Mouse (Mus musculus): ENCODE data around the gene Kctd4.
"Not testable (repeated sequence)": the region's sequence is repeated elsewhere in the genome, so short reads cannot be mapped to it uniquely, and the experiment has no call there.

The Kctd4 gene

DNA sequence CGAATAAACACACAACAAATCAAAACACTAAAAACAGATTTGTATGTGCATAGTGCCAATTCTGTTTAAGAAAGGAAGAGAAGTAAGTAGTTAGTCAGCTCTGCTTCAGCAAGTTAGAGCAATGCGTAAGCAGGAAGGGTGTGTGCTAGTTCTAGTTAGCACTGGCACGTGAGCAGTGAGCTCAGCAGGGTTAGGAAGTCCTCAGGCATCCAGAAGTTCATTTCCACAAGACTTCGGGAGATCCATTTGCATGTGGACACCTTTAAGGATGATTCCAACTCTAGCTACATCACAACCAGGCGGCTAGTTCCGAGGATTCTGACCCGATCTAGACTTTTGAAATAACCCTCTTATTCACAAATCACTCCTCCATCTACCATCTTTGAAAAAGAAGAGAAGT is at the start of gene Kctd4:
Gene Kctd4, plus strand, starts transcription at position 244 of the 400 bp plus-strand sequence.
- DNase-seq (ENCODE audit: low read depth, low spot score): no peak

GRCm38 (mm10) chr14:75906931-75907330 is 47.9 kb upstream of the Kctd4 start:
- DNase-seq (ENCODE audit: low read depth, low spot score): no peak

- DNase-seq (ENCODE audit: low read depth, low spot score): no peak
Measured at GRCm38 (mm10) chr14:75911968-75912367, 42.8 kb upstream of the Kctd4 start.

GRCm38 (mm10) chr14:75912665-75913064 is 42.1 kb upstream of the Kctd4 start:
- DNase-seq (ENCODE audit: low read depth, low spot score): no peak

DNA sequence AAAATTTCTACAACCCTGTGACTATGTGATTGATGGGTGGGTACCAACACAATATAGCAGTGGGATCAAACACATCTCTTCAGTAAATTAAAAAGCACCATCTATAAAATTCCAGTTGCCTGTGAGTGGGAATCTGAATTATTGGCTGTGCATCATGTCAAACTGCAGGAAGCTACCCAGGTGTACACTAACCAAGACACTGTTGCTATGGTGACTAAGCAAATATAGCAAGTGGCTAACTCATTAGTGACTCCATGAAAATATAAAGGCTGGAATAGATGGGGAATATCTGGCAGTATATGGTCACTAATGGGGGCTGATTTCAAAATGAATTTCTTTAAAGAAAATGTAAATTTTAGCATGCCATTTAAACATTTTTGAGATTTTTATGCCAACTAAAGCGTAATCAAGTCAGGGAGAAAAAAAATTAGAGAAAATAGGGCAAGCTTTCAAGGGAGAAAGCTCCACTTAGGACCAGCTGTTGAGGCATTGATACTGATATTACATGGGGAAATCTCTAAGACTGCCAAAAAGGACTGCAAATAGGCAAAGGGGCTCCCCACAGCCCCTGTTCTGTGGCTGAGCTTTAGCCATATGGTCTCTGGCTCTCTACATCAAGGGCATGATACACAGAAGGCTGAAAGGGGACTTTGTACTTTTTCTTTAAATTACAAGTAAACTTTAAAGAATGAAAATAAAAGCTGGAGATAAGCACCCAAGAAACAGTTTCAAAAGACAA is 31.3 kb upstream of the Kctd4 start:
- no peak for DNase-seq (ENCODE audit: low read depth, low spot score)

GRCm38 (mm10) chr14:75929713-75930112 is 25.1 kb upstream of the Kctd4 start:
- not testable (repeated sequence) for DNase-seq (ENCODE audit: low read depth, low spot score)

DNA sequence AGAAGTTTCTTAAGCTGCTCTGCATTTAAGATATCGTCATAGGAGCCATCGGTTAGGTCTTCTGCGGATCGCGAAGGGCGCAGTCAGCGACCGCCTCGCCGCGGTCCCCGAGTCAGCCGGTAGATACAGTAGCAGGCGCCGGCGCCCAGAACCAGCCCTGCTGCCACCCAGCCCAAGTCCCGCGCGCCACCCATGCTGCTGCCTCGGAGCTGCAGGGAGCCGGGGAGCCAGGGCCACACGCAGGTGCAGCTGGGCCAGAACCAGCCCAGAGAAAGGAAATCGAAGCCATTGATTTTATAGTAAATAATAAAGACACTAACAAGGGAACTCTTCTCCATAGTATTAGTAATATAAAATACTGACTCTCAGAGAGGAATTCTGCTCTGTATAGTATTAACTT is 23.5 kb upstream of the Kctd4 start:
- no peak for DNase-seq (ENCODE audit: low read depth, low spot score)

DNA sequence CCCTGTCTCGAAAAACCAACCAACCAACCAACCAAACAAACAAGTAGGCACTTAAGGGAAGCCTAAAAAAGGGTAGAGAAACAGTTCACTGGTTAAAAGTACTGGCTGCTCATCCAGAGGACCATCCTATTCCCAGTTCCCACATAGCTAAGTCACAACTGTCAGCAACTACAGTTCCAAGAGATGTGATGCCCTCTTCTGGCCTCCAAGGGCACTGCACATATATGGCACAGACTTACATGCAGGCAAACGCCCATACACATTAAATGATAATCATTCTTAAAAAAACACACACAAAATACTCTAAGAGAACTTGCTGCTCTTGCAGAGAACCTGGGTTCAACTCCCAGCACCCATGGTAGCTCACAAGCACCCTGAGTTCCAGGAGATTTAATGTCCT is 20.4 kb upstream of the Kctd4 start:
- DNase-seq (ENCODE audit: low read depth, low spot score): no peak

- DNase-seq (ENCODE audit: low read depth, low spot score): peak; percentile 32
Measured at GRCm38 (mm10) chr14:75937714-75938113, 17.1 kb upstream of the Kctd4 start.

GRCm38 (mm10) chr14:75941500-75941899 is 13.3 kb upstream of the Kctd4 start:
- no peak for DNase-seq (ENCODE audit: low read depth, low spot score)

GRCm38 (mm10) chr14:75942365-75942764 is 12.4 kb upstream of the Kctd4 start:
- DNase-seq (ENCODE audit: low read depth, low spot score): no peak

- DNase-seq (ENCODE audit: low read depth, low spot score): no peak
Measured at GRCm38 (mm10) chr14:75947674-75948073, 7.1 kb upstream of the Kctd4 start.

GRCm38 (mm10) chr14:75953011-75953410 is 1.8 kb upstream of the Kctd4 start:
- peak; percentile 70 for DNase-seq (ENCODE audit: low read depth, low spot score)

DNA sequence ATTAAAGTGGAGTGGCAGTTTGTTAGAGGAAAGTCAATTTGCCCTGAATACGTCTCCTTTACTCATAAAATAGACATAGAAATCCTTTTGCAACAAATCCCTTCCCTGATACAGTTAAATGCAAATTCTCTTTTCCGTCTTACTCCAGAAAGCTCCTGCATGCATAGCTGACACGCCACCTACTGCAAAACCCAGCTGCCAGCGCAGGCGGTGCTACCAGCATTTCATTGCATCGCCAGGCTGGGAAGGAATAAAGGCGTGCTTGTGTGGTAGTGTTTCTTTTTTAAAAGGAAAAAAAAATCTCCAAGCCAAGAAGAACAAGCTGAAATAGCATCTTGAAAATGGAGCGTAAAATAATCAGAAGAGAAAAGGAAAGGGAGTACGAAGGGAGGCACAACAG is 7.4 kb downstream of the Kctd4 start:
- DNase-seq (ENCODE audit: low read depth, low spot score): peak; percentile 47

- DNase-seq (ENCODE audit: low read depth, low spot score): no peak
Measured at GRCm38 (mm10) chr14:75963215-75963614, 8.4 kb downstream of the Kctd4 start.

DNA sequence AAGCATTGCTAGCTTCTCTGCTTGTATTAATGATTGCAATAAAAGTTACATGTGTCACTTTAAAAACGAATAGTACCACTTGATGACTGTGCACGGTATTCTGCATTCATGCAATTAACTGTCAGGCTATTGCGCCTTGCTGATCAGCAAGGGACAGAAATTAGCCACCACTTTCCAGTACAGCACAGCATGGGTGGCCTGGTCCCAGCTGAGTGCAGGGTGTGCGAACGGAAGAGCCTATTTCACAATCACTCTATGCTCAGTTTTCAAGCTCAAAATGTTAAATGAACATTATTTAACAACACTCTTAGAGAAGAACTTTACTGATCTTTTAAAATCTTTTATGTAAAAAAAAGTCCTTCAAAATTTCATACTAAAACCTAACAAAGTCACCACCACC is 9.2 kb downstream of the Kctd4 start:
- DNase-seq (ENCODE audit: low read depth, low spot score): no peak

- no peak for DNase-seq (ENCODE audit: low read depth, low spot score)
Measured at GRCm38 (mm10) chr14:75964433-75964832, 9.6 kb downstream of the Kctd4 start.

- no peak for DNase-seq (ENCODE audit: low read depth, low spot score)
Measured at GRCm38 (mm10) chr14:75967291-75967690, 12.5 kb downstream of the Kctd4 start.

DNA sequence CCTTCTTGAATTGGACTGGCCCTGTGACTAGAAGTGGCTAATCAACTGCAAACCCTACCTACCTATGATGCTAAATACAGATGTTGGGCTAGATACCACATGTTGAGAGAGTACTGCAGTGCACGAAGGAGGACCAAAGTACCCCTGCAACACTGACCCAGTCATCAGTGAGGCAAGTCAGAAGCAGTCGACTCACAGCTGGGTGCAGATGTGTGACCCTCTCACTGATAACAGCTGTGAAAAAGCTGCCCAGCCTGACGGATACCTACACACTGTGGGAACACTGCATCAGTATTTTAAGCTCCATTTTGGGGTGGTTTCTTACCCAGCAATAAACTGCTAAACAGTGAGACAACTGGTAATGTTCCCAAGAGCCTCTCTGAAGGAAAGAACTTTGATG is 21.3 kb downstream of the Kctd4 start:
- no peak for DNase-seq (ENCODE audit: low read depth, low spot score)

DNA sequence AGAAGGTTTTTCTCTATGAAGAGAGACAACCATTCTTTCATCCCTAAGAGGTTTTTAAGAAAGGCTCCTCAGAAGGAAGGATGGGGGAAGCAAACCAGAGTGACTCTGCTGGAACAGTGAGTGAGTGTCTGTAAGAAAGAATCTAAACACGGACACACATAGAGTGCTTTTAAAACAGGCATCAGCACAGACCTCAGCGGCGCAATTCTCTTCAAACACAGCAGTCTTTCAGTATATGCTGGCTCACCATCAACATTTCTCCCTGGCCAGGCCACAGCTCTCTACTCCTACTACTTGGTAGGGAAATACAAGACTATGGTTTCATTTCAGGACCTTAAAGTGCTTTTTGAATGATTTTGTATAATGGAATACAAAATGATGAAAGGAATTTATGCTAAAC is 26.4 kb downstream of the Kctd4 start:
- DNase-seq (ENCODE audit: low read depth, low spot score): no peak

DNA sequence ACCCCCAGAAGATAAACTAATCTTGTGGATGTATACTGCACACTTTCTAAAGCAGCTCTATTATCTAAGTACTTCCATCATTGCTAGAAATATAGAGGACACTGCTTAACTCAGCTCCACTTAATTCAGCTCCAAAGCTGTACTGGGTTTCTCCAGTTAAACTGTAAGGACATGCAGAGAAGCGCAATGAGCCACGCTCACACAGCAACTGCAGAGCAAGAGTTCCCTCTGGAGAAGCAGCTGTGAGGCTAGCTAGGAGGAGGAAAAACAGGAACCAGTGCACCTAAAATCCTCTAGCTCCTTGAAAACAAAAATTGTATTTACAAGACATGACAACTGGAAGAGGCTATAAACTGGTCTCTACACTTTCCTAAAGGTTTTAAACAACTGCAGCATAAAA is 29.1 kb downstream of the Kctd4 start:
- no peak for DNase-seq (ENCODE audit: low read depth, low spot score)

GRCm38 (mm10) chr14:75985112-75985511 is 30.3 kb downstream of the Kctd4 start:
- peak; percentile 47 for DNase-seq (ENCODE audit: low read depth, low spot score)

- DNase-seq (ENCODE audit: low read depth, low spot score): no peak
Measured at GRCm38 (mm10) chr14:75986878-75987483, 32.2 kb downstream of the Kctd4 start.

Measured in mesoderm, embryonic 11.5 days (tissue).